Mouse (Mus musculus): ENCODE measurements around the gene Zfp618.

Zfp618 gene

DNA sequence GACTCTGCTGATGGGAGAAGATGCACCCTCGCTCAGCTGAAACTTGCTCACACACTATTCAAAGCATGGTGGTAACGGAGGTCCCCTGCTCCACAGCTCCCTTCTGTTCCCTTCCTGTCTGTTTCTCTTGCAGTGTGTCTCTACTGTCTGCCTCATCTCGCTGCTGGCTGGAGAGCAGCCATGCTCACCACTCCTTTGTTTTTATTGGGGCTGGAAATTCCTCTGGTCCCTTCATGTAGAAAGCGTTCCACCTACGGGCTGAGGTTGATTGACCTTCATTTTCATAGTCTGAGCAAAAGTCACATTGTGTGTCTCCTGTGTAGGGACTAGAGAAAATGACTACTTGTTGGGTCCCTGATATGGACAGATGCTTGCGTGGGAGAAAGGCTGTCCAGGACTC, 102.4 kb downstream of the Zfp618 start:
- DNase-seq (ENCODE audit: low spot score in 2 of 2), result no peak

- no peak for DNase-seq (ENCODE audit: low spot score in 2 of 2)
Measured at GRCm38 (mm10) chr4:63068499-63069175, 103.3 kb downstream of the Zfp618 start.

- no peak for DNase-seq (ENCODE audit: low spot score in 2 of 2)
Measured at GRCm38 (mm10) chr4:63071413-63072260, 106.3 kb downstream of the Zfp618 start.

DNA sequence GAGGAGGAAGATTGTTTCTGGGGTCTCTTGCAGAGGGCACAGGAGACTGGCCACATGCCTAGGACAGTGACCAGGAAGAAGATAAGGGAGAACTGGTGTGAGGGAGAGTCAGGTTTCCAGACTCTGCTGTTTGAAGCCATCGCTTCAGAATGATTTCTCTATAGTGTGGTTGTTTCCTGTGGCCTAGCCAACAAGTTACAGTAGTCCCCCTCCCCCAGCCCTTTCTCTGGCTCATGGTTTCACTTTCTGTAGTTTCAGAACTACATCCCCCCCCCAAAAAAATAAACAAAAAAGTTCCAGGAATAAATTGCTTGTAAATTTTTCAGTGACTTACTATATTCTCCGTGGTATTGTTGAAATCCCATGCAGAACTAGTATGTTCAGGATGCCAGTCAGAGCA, 107.8 kb downstream of the Zfp618 start:
- no peak for DNase-seq (ENCODE audit: low spot score in 2 of 2)

- no peak for DNase-seq (ENCODE audit: low spot score in 2 of 2)
Measured at GRCm38 (mm10) chr4:63079159-63079558, 113.8 kb downstream of the Zfp618 start.

- peak; percentile 38 to 48 for DNase-seq (ENCODE audit: low spot score in 2 of 2)
Measured at GRCm38 (mm10) chr4:63084473-63084889, 119.1 kb downstream of the Zfp618 start.

DNA sequence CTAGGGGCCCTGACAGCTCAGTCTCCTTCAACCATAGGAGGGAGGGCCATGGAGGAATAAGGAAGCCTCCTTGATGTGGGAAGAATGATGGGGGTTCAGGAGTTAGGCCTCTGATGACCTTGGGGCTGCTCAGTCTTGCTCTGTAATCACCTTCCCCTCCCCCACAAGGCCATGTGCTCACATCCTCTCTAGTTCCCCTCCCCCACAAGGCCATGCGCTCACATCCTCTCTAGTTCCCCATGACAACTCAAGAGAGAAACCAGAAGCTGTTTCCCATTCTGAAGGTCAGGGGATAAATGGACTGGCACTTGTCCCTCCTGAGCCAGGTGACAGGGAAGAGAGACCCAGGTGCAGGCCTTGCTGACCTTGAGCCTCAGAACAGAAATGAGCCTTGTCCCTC, 124.1 kb downstream of the Zfp618 start:
- no peak for DNase-seq (ENCODE audit: low spot score in 2 of 2)

- DNase-seq (ENCODE audit: low spot score in 2 of 2), result no peak
Measured at GRCm38 (mm10) chr4:63091151-63091550, 125.8 kb downstream of the Zfp618 start.

DNA sequence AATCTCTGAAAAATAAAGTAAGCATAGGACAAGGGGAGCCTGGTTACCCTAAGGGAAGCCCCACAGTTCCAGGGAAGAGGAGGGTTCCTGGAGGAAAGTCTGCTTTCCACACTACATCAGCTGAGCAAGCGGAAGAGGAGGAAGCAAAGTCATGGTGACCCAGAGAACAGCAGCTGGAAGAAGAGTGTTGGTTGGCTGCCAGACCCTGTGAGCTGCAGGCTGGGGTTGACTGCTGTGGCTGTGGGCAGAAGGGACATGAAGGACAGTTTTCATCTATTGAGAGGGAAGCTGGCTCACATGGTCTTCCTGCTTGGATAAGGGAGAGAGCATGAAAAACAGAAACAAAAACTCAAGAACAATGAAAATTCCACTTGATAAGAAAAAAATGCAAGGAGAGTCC, 132.2 kb downstream of the Zfp618 start:
- DNase-seq (ENCODE audit: low spot score in 2 of 2), result no peak

- DNase-seq (ENCODE audit: low spot score in 2 of 2), result no peak
Measured at GRCm38 (mm10) chr4:63100478-63100877, 135.1 kb downstream of the Zfp618 start.

GRCm38 (mm10) chr4:63102025-63102424, 136.7 kb downstream of the Zfp618 start:
- no peak for DNase-seq (ENCODE audit: low spot score in 2 of 2)

GRCm38 (mm10) chr4:63105651-63106050, 140.3 kb downstream of the Zfp618 start:
- DNase-seq (ENCODE audit: low spot score in 2 of 2), result no peak

DNA sequence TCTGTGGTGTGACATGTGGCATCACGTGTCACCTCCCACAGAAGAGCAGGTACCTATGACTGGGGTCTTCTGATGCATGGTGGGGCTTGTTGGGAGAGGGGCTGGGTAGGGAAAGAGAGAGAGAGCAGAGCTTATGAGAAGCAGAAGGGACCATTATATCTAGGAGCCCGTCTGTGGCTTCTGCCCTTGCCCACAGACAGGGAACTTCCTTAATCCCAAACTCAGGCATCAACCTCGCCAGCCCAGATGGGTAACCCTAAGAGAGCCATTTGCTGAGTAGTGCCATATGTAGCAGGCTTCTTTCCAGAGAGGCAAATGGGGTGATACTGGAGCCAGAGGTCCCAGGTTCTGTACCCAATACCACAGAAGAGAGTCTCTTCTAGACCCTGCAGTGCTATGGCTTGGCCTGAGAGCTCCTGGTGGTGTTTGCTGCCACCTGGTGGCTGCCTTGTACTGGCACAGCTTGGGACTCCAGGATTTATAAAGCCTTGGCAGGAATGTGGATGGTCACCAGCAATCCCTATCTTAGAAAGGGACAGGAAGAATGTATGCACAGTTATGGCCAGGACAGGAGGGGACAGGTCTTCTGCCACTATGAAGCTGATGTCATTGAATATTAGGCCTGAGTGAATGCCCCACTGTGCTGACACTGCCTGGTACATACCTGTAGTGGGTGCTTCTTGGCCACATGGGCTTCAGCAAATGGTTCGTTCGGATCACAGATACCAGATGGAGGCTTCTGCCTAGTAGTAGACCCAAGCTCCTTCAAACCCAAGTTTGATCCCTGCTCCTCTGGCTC, 153.5 kb downstream of the Zfp618 start:
- peak; percentile 59 to 76 for DNase-seq (ENCODE audit: low spot score in 2 of 2)

GRCm38 (mm10) chr4:63124861-63125466, 159.6 kb downstream of the Zfp618 start:
- DNase-seq (ENCODE audit: low spot score in 2 of 2), result no peak

DNA sequence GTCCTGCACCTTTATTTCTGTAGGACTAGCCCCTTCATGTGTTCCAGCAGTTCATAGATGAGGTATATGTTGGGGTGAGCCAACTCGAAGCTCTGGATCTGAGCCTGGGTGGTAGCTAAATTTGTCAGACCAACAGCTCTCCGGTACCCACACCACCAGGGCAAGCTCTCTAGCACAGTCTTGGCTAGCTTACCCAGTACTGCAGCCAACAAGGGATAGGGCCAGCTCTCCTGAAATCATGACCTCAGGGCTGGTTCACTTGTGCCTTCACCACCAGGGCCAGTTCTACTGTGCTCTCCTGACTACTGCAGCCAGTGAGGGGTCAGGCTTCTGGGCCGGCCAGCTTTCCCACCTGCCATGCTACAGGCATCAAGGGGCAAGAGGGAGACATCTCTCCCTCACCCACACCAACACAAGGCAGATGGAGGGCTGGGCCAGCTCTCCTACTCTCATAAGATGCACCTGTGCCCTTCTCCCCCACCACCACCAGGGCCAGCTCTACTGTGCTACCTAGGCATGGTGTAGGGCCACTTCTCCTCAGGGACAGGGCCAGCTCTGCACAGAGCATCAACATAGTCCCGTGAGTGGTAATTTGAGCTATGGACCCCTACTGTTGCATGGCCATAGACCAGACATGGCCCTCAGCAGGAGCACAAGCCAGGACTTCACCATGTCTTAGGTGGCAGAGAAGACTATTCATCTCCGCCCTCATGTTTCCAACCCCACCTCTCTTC, 164.7 kb downstream of the Zfp618 start:
- DNase-seq (ENCODE audit: low spot score in 2 of 2), result no peak

GRCm38 (mm10) chr4:63147268-63147667, 181.9 kb downstream of the Zfp618 start:
- no peak for DNase-seq (ENCODE audit: low spot score in 2 of 2)

DNA sequence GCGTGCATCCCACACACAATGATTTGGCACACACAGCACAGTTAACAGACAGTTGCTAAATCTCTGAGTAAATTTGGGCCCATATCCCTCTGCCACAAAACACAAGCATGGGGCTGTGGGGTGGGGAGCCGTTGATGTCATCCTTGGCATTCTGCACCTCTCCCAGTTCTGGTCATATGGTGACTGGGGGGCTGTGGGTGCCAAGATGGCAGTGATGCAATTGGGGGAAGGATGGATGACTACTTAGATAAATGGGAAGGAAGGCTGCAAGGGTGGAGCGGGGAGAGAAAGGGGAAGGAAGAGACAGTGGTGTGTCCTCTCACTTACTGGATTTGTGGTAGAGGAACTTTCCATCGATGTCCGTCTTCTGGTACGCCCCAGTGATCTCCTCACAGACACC, 185.8 kb downstream of the Zfp618 start:
- no peak for DNase-seq (ENCODE audit: low spot score in 2 of 2)

DNA sequence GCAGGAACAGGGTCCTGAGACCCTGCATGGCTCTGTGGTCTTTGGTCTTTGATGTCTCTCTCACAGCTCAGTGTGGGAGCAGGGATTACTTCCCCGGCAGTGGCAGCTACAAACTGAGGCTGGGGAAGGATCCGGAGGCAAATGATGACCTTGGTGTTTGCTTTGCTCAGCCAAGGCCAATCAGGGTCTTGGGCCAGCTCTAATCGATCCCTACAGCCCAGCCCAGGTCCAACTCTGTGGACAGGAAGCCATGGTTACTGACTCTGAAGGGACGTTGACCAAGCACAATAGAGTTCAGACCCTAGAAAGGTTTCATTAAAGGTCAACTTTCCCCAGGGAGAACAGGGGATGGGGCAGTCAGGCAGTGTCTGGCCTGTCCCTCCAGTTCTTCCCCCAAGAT, 188.7 kb downstream of the Zfp618 start:
- DNase-seq (ENCODE audit: low spot score in 2 of 2), result no peak

DNA sequence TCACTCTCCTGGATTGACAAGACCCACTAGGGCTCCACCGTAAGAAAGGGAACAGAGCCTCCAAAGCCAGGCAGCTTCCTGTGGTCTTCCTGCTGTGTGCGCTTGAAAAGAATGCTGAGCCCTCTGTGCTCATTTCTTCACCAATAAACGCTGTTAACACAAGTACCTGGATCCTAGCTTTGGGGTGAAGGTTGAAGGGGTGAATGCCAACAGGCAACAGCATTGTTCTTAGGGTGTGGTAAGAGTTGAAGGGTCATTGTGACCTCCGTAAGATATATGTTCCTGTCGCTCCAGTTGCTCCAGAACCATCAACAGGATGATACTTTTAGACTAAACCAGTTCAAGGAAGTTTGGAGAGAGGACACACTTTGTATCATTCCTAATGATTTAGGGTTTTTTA, 189.3 kb downstream of the Zfp618 start, which contains the start of gene Ambp:
Gene Ambp, minus strand, starts transcription at position 101 of the 400 bp plus-strand sequence.
- DNase-seq (ENCODE audit: low spot score in 2 of 2), result no peak

- no peak for DNase-seq (ENCODE audit: low spot score in 2 of 2)
Measured at GRCm38 (mm10) chr4:63155596-63155995, 190.2 kb downstream of the Zfp618 start.
